Mouse (Mus musculus) cerebellum, adult 2 months (tissue): ENCODE measurements around the gene Cfap46.

Experiments
- CTCF ChIP-seq: fragments of 200-500 bp; IDR thresholded peaks from 2 replicates; pipeline ENCODE4 v1.5.1; 2011; ENCODE audit warnings: low read depth, mild to moderate bottlenecking, control low read depth, low read length, moderate library complexity, borderline replicate concordance; ENCODE audit not compliant: insufficient read depth
- POLR2A ChIP-seq: fragments of 200-500 bp; IDR thresholded peaks from 2 replicates; pipeline ENCODE4 v1.6.1; 2011; ENCODE audit warnings: low read length, control low read depth, borderline replicate concordance; ENCODE audit not compliant: insufficient read depth

DNA sequence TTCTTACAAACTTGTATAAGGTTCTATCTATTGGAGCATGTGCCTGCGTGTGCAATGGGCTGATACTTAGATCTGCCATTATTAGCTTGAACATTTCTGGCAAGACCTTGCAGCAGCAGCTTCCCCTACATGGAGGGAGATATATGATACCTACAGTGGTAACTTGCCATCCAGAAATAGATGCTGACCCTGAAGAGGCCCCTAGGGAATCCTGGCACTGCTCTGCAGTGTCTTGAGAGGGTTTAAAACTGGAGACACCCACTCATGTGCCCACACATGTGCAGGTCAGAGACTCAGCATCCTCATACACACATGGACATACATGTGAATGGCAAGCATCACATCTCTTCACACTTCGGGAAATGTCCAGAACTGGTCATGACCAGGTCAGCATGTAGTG is 119.5 kb downstream of the Cfap46 start:
- TF ChIP-seq POLR2A, result no peak
- no peak for TF ChIP-seq CTCF
